Mouse (Mus musculus) bone marrow macrophage, adult 2 months (primary cell): ENCODE measurements around the gene AI481877.

Experiments
- CTCF ChIP-seq: IDR thresholded peaks from 2 replicates; pipeline ENCODE4 v1.5.1; 2012; ENCODE audit warnings: low read depth, mild to moderate bottlenecking, low read length, moderate library complexity
- POLR2A ChIP-seq: IDR thresholded peaks from 2 replicates; pipeline ENCODE4 v1.6.1; 2012; ENCODE audit warnings: mild to moderate bottlenecking, low read depth, low read length, borderline replicate concordance

- no peak for TF ChIP-seq CTCF
- TF ChIP-seq POLR2A: no peak
Observed at GRCm38 (mm10) chr4:59108721-59109120, 30.1 kb downstream of the AI481877 start.
